Mouse (Mus musculus) hindbrain, embryonic 11.5 days (tissue): Measurements from ENCODE around the gene Lin7b. TPM values are rescaled to one million over a fixed set of nuclear protein-coding genes. Genes with fewer than 3 reads are reported as not detected.
"Not testable (repeated sequence)": the region's sequence is repeated elsewhere in the genome, so short reads cannot be mapped to it uniquely, and the experiment has no call there.

ENCODE experiments used
- ATAC-seq: fragments of 200-750 bp; cut with Nextera tagmentation; 2 replicates; pipeline ENCODE4 v1.8.0; 2017; ENCODE audit warnings: mild to moderate bottlenecking, moderate TSS enrichment, moderate library complexity; ENCODE audit not compliant: low FRiP score
- DNase-seq: peaks from one replicate; pipeline ENCODE4 v3.0.0-alpha.2; 2015; ENCODE audit warnings: low spot score
- H3K27ac ChIP-seq: fragments of 300-500 bp; sonication (generic); 2 replicates; pipeline ENCODE4 v1.5.1; 2014; ENCODE audit warnings: mild to moderate bottlenecking, low read depth, low read length
- H3K27me3 ChIP-seq: fragments of 300-500 bp; sonication (generic); 2 replicates; pipeline ENCODE4 v1.6.1; 2014; ENCODE audit warnings: mild to moderate bottlenecking, low read length, moderate library complexity, mixed read lengths; ENCODE audit not compliant: control insufficient read depth, insufficient read depth
- H3K36me3 ChIP-seq: fragments of 300-500 bp; sonication (generic); 2 replicates; pipeline ENCODE4 v1.6.1; 2014; ENCODE audit warnings: mild to moderate bottlenecking, low read length, moderate library complexity, mixed read lengths; ENCODE audit not compliant: control insufficient read depth, insufficient read depth
- H3K4me1 ChIP-seq: fragments of 300-500 bp; sonication (generic); replicated peaks from 2 replicates; pipeline ENCODE4 v1.6.1; 2014; ENCODE audit warnings: low read length, mixed read lengths; ENCODE audit not compliant: control insufficient read depth, insufficient read depth
- H3K4me2 ChIP-seq: fragments of 300-500 bp; sonication (generic); replicated peaks from 2 replicates; pipeline ENCODE4 v1.6.1; 2014; ENCODE audit warnings: mild to moderate bottlenecking, low read depth, low read length
- H3K4me3 ChIP-seq: fragments of 300-500 bp; sonication (generic); 2 replicates; pipeline ENCODE4 v1.5.1; 2014; ENCODE audit warnings: low read depth, low read length
- H3K9ac ChIP-seq: fragments of 300-500 bp; sonication (generic); 2 replicates; pipeline ENCODE4 v1.6.1; 2014; ENCODE audit warnings: low read depth, low read length
- H3K9me3 ChIP-seq: fragments of 300-500 bp; sonication (generic); 2 replicates; pipeline ENCODE4 v1.6.1; 2016; ENCODE audit warnings: low read length; ENCODE audit not compliant: control insufficient read depth
- WGBS: fragments of 180-500 bp; shearing (Covaris S2); extraction: QIAGEN DNeasy Blood & Tissue Kit; methylation state at CpG from one replicate; pipeline ENCODE4 v1.1.7; 2014; 5-methylcytosine and 5-hydroxymethylcytosine counted together
- polyA plus RNA-seq: library from polyadenylated mRNA; unstranded; fragments of >200 nt; fragmentation: Nextera tagmentation; extraction: Ambion mirVana; gene quantifications from 2 replicates; pipeline ENCODE4 v1.2.1, GENCODE M21; 2014

Gene Lin7b
- polyA plus RNA-seq, 1 experiment from 2014 or later = 1.7 TPM

- 94% methylated on average over 2 of the region's 2 CpGs for WGBS
- no peak overlapping the region for H3K4me3 ChIP-seq
- no peak for ATAC-seq
Measured at GRCm38 (mm10) chr7:45363983-45364382, 6.4 kb downstream of the Lin7b start.

GRCm38 (mm10) chr7:45362801-45363200 lies 7.6 kb downstream of the Lin7b start:
- Histone ChIP-seq H3K4me3 (no peak overlapping the region), H3K36me3 (no peaks in the 10 kb centered on the region), H3K4me1 (peaks cover 6% of the 10 kb centered on the region; the same call in 1 of the 2 replicates), H3K4me2 (no peak overlapping the region), H3K9me3 (no peaks in the 10 kb centered on the region), H3K9ac (no peak overlapping the region), H3K27ac (no peak overlapping the region), H3K27me3 (peaks cover 19% of the 10 kb centered on the region)
- ATAC-seq = no peak
- WGBS = 5% methylated on average over 13 of the region's 13 CpGs
- DNase-seq = peak; percentile 66

More at GRCm38 (mm10) chr7:45363983-45364382, 6.4 kb downstream of the Lin7b start:
- H3K27ac ChIP-seq = no peak overlapping the region
- H3K9ac ChIP-seq = no peak overlapping the region
- H3K9me3 ChIP-seq = no peaks in the 10 kb centered on the region
- DNase-seq = no peak
- peaks cover 9% of the 10 kb centered on the region; the same call in 1 of the 2 replicates for H3K4me1 ChIP-seq
- no peak overlapping the region for H3K4me2 ChIP-seq
- H3K36me3 ChIP-seq = no peaks in the 10 kb centered on the region
- H3K27me3 ChIP-seq = peaks cover 28% of the 10 kb centered on the region

GRCm38 (mm10) chr7:45361243-45361804 lies 9.1 kb downstream of the Lin7b start:
- Histone ChIP-seq H3K9me3 (no peaks in the 10 kb centered on the region), H3K27me3 (peaks cover 19% of the 10 kb centered on the region), H3K4me2 (peak overlapping the region; percentile 82), H3K36me3 (no peaks in the 10 kb centered on the region), H3K27ac (no peak overlapping the region), H3K4me1 (peaks cover 3% of the 10 kb centered on the region; the same call in 1 of the 2 replicates), H3K4me3 (peak overlapping the region; percentile 40), H3K9ac (peak overlapping the region; percentile 64)
- ATAC-seq (peak; percentile 89), DNase-seq (peak; percentile 93)
- 1% methylated on average over 43 of the region's 43 CpGs for WGBS

GRCm38 (mm10) chr7:45360404-45361125 lies 9.8 kb downstream of the Lin7b start:
- H3K36me3 ChIP-seq = no peaks in the 10 kb centered on the region
- H3K9me3 ChIP-seq = no peaks in the 10 kb centered on the region
- H3K27me3 ChIP-seq = peaks cover 19% of the 10 kb centered on the region
- H3K4me1 ChIP-seq = 0 out of 2 replicates have a peak, but pooled peaks cover 3% of the 10 kb centered on the region
- H3K4me3 ChIP-seq = no peak overlapping the region
- H3K9ac ChIP-seq = no peak overlapping the region
- H3K27ac ChIP-seq = no peak overlapping the region
- ATAC-seq (no peak), DNase-seq (no peak)
- WGBS = 56% methylated on average over 18 of the region's 18 CpGs
- no peak overlapping the region for H3K4me2 ChIP-seq

GRCm38 (mm10) chr7:45359081-45359480 lies 11.3 kb downstream of the Lin7b start:
- not testable (repeated sequence) for H3K4me2 ChIP-seq, ATAC-seq, H3K9me3 ChIP-seq, H3K4me3 ChIP-seq, DNase-seq, H3K9ac ChIP-seq, H3K36me3 ChIP-seq, H3K4me1 ChIP-seq, H3K27ac ChIP-seq
- 56% methylated on average over 10 of the region's 11 CpGs for WGBS
- peaks cover 17% of the 10 kb centered on the region for H3K27me3 ChIP-seq

- WGBS = 52% methylated on average over 13 of the region's 13 CpGs
- H3K9me3 ChIP-seq = no peaks in the 10 kb centered on the region
- H3K4me1 ChIP-seq = no peaks in the 10 kb centered on the region
- DNase-seq (no peak), ATAC-seq (no peak)
- H3K36me3 ChIP-seq = no peaks in the 10 kb centered on the region
- H3K9ac ChIP-seq = no peak overlapping the region
- no peak overlapping the region for H3K4me2 ChIP-seq
- no peaks in the 10 kb centered on the region for H3K27me3 ChIP-seq
- H3K4me3 ChIP-seq = no peak overlapping the region
- H3K27ac ChIP-seq = no peak overlapping the region
Measured at GRCm38 (mm10) chr7:45356087-45356486, 14.3 kb downstream of the Lin7b start.

GRCm38 (mm10) chr7:45355318-45356020 lies 14.9 kb downstream of the Lin7b start:
- no peak overlapping the region for H3K27ac ChIP-seq
- no peak overlapping the region for H3K4me2 ChIP-seq
- H3K36me3 ChIP-seq = 0 out of 2 replicates have a peak, but pooled peaks cover under 1% of the 10 kb centered on the region
- H3K9me3 ChIP-seq = no peaks in the 10 kb centered on the region
- no peaks in the 10 kb centered on the region for H3K4me1 ChIP-seq
- no peak overlapping the region for H3K4me3 ChIP-seq
- H3K9ac ChIP-seq = no peak overlapping the region
- ATAC-seq = no peak
- DNase-seq = no peak
- 72% methylated on average over 15 of the region's 15 CpGs for WGBS
- H3K27me3 ChIP-seq = no peaks in the 10 kb centered on the region

- no peaks in the 10 kb centered on the region for H3K4me1 ChIP-seq
- no peak overlapping the region for H3K27ac ChIP-seq
- 35% methylated on average over 5 of the region's 5 CpGs for WGBS
- H3K4me2 ChIP-seq = no peak overlapping the region
- 0 out of 2 replicates have a peak, but pooled peaks cover 2% of the 10 kb centered on the region for H3K36me3 ChIP-seq
- H3K27me3 ChIP-seq = no peaks in the 10 kb centered on the region
- DNase-seq (no peak), ATAC-seq (no peak)
- no peak overlapping the region for H3K9ac ChIP-seq
- no peaks in the 10 kb centered on the region for H3K9me3 ChIP-seq
- no peak overlapping the region for H3K4me3 ChIP-seq
Measured at GRCm38 (mm10) chr7:45353041-45353440, 17.3 kb downstream of the Lin7b start.
